Mouse (Mus musculus) T-helper 17 cell (primary cell): ENCODE measurements at regions not wholly inside any gene's neighbourhood (a gene's known extent, or its start where the extent isn't known, plus 50 kb on each side); places are given as distances from the start of the nearest gene placed in this dataset.

Source experiments
- in situ Hi-C, 2 experiments: fragments of 300-600 bp; cut with MboI, MseI; formaldehyde crosslinking; loops; 1 replicate in 1 of 2; 2 replicates in 1 of 2; pipeline ENCODE4 v1.15.1; 2025; ENCODE audit warnings: high pct_unique_total_duplicates in 2 of 2

GRCm38 (mm10) chr1:63928361-63928760 lies 159.3 kb upstream of the 4933402D24Rik start:
- in situ Hi-C loops, result no loop called here

DNA sequence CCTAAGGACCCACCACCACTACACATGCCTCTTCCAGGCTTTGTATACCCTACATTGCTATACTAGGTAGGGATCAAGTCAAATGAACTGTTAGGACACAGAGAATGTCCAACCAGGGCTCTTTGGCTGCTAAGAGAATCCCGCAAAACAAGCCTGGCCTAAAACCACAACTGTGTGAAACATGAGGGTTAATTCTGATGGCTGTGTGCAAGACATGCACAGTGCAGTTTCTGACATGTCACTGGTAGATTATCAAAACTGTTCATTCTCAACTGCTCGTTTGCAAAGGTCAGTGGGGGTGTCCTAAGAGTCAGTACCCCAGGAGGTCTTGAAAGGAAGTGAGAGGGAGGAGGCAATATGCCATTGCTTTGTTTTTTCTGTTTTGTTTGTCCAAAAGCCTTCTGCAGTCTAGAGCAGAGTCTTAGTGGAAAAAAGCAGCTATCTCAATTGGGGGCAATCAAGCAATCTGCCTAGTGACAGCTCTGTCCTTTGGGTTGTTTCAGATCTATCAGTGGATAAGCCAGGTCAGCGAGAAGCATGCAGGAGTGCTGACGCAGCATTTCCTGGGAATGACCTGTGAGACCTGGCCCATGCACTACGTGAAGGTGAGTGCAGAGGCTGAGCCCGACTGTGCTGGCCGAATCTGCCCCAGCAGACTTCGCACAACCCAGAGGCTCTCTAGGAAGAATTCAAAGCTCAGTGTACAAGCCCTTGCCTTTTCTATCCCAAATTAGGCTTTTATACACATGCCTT lies 151.3 kb upstream of the 4933402D24Rik start:
- in situ Hi-C loops, result no loop called here

DNA sequence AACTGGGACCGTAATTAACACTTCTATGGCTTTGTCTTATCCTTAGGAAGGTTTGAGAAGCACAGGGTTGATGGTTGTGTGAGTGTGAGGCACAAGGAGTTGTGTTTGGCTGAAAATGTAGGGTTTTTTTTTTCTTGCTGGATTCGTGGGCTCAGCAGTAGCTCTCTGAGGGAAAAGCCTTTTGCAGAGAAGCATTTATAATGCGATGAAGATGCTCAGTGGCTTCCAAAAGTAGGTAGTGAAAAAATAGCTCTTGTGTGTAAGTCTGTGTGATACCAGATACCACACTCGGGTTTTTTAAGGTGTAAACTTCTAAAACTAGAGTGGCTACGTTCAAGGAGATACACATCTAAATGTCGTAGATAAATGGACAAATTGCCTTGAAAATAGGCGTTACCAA lies 149.1 kb upstream of the 4933402D24Rik start:
- in situ Hi-C loops, result no loop called here

GRCm38 (mm10) chr1:63916907-63917650 lies 148.0 kb upstream of the 4933402D24Rik start:
- in situ Hi-C loops, result no loop called here

- in situ Hi-C loops, result no loop called here
Measured at GRCm38 (mm10) chr1:63910765-63911164, 141.7 kb upstream of the 4933402D24Rik start.

DNA sequence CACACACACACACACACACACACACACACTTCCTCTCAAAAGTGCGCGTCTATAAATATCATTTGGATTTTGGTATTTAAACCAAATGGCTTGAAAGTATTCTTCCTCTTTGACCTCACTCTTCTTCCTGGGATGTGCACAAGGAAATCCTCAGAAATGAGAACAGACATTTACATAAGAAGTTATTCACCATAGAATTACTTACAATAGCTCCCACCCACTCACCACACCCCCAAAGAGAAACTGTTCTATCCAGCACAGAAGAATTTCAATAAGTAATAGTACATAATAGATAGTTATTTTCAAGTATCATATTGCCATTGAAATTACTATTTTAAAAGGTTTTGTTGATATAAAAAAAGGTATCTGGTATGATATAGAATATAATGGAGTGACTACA lies 140.1 kb upstream of the 4933402D24Rik start:
- in situ Hi-C loops, result no loop called here

GRCm38 (mm10) chr1:63903620-63904019 lies 134.6 kb upstream of the 4933402D24Rik start:
- in situ Hi-C loops, result no loop called here

GRCm38 (mm10) chr1:63903201-63903600 lies 134.1 kb upstream of the 4933402D24Rik start:
- in situ Hi-C loops, result no loop called here

- in situ Hi-C loops, result no loop called here
Measured at GRCm38 (mm10) chr1:63902391-63902790, 133.3 kb upstream of the 4933402D24Rik start.

DNA sequence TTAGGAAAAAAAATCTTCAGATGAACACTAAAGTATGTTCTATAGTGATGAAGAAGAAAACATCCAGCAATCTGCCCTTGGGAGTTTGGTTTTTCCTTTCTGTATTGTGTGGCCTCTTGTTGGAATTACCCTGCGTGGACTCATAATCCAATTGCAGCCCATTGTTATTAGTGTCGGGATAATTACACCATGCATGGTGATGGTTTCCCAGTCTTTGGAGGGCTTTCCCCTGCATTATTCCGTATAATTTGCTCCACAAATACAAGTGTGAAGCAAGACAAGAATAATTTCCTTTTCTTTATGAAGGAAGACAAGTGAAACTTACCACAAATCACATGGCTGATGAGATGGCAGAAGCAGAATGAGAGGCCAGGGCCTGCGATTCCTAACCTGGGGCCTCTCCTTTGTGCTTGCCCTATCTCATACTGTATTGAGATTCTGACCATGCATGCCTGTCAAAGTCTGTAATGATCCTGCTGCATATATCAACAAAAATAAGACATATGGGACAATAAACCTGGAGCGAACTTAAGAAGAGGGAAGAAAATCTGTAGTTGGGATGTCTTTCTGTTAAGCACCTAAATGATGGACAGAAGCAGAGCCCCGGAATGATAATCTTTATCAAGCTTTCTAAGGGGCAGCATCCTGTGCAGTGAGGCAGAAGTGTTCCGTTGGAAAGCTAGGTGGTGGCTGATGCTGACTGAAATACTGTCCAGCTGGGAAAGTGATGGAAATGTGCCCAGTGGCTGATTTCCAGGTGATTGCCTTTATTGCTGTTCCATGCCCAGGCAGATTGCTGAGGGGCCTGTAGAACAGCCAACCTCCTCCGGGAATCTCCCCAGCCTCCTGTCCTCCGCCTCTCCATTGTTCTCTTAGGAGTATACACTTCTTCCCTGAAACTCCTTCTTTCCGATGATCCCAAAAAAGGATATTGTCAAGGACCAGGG lies 130.8 kb upstream of the 4933402D24Rik start:
- in situ Hi-C loops, result no loop called here

DNA sequence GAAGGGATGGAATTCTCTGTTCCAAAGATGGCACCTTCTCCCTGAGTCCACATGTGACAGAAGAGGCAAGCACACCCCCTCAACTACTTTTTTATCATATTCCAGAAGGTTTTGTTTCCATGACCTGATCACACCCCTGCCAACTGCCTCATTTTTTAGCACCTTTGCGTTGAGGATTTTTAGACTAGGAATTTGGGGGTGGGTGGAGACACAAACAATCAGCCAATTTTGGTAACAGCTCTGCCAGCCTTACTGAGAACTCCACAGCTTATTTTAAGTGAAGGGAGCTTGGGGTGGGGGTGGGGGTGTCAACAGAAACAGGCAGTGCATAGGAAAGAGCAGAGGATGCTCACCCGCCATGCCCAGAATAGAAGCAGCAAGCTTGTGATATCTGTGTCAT lies 129.7 kb upstream of the 4933402D24Rik start:
- in situ Hi-C loops, result no loop called here

- in situ Hi-C loops, result no loop called here
Measured at GRCm38 (mm10) chr1:63897556-63897955, 128.5 kb upstream of the 4933402D24Rik start.

GRCm38 (mm10) chr1:63879570-63879969 lies 110.5 kb upstream of the 4933402D24Rik start:
- in situ Hi-C loops, result no loop called here

- in situ Hi-C loops, result no loop called here
Measured at GRCm38 (mm10) chr1:63876589-63877251, 107.7 kb upstream of the 4933402D24Rik start.

GRCm38 (mm10) chr1:63875297-63875962 lies 106.4 kb upstream of the 4933402D24Rik start:
- in situ Hi-C loops, result no loop called here

GRCm38 (mm10) chr1:63871831-63872230 lies 102.8 kb upstream of the 4933402D24Rik start:
- in situ Hi-C loops, result no loop called here

- in situ Hi-C loops, result no loop called here
Measured at GRCm38 (mm10) chr1:63869342-63869741, 100.3 kb upstream of the 4933402D24Rik start.

GRCm38 (mm10) chr1:63857933-63858649 lies 89.0 kb upstream of the 4933402D24Rik start:
- in situ Hi-C loops, result loop anchor here in 1 of 2 experiments (5.0 to 10.0 kb wide), 2 partner anchors 51 to 1707 kb away; no protein-coding TSS in a partner anchor

GRCm38 (mm10) chr1:63857468-63857867 lies 88.4 kb upstream of the 4933402D24Rik start:
- in situ Hi-C loops, result loop anchor here in 1 of 2 experiments (5.0 to 10.0 kb wide), 2 partner anchors 50 to 1707 kb away; no protein-coding TSS in a partner anchor

DNA sequence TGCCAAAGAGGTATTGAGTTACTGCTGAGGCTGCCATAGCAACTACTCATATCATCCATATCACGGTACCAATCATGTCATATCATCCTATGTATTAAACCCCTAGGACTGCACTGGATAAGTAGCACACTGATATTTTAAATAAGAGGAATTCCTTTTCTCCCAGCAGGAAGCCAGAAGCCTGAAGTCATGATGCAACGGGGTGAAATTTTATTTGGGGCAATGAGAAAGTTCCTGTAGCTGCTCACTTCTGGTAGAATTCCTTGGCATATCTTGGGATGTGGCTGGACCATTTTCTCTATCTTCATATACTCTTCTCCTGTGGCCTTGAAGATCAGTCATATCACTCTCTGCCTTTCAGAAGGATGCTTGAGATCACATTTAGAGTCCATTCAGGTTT lies 87.3 kb upstream of the 4933402D24Rik start:
- in situ Hi-C loops, result loop anchor here in 1 of 2 experiments (5.0 to 10.0 kb wide), 2 partner anchors 49 to 1708 kb away; no protein-coding TSS in a partner anchor
